Mouse (Mus musculus) C2C12 (cell line): ENCODE measurements around the gene Il9r.

ENCODE experiments used
- CEBPB ChIP-seq: IDR thresholded peaks from one replicate; pipeline ENCODE4 v1.6.1; 2011; ENCODE audit warnings: low read depth, mild to moderate bottlenecking, control low read depth, moderate library complexity
- CTCF ChIP-seq: IDR thresholded peaks from one replicate; pipeline ENCODE4 v1.5.1; 2011; ENCODE audit not compliant: control insufficient read depth, insufficient read depth, insufficient read length
- MAX ChIP-seq: IDR thresholded peaks from one replicate; pipeline ENCODE4 v1.6.1; 2011; ENCODE audit warnings: mild to moderate bottlenecking, control low read depth
- MYOD1 ChIP-seq: IDR thresholded peaks from one replicate; pipeline ENCODE4 v1.6.1; 2011; ENCODE audit warnings: low read depth; ENCODE audit not compliant: control insufficient read depth, insufficient read length
- USF1 ChIP-seq: IDR thresholded peaks from one replicate; pipeline ENCODE4 v1.6.1; 2011; ENCODE audit warnings: low read depth, mild to moderate bottlenecking, control low read depth, moderate library complexity

GRCm38 (mm10) chr11:32227555-32227954, 27.5 kb upstream of the Il9r start:
- no peak for TF ChIP-seq CTCF
- no peak for TF ChIP-seq MAX
- no peak for TF ChIP-seq CEBPB
- TF ChIP-seq MYOD1, result no peak
- TF ChIP-seq USF1, result no peak
